Mouse (Mus musculus): ENCODE results near the gene Hcls1.

Gene Hcls1

DNA sequence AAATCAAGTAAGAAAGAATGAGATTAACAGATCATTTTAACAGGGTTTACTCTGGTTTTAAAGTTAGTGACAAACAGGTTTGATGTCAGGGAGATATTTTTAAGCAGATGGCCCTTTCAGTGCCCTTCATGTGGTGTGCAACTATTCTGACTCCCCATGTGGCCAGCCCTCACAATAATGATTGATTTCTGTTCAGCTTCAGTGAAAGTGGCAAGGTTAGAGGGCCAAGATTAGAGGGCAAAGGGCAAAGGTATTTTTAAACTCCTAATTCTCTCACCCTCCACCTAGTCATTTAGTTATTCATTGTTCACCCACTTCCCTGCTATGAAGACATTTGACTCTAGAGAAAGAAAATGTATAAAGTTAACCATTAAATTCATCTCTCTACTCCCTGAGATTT is 53.3 kb downstream of the Hcls1 start:
- DNase-seq (ENCODE audit: low read depth, low spot score): no peak

DNA sequence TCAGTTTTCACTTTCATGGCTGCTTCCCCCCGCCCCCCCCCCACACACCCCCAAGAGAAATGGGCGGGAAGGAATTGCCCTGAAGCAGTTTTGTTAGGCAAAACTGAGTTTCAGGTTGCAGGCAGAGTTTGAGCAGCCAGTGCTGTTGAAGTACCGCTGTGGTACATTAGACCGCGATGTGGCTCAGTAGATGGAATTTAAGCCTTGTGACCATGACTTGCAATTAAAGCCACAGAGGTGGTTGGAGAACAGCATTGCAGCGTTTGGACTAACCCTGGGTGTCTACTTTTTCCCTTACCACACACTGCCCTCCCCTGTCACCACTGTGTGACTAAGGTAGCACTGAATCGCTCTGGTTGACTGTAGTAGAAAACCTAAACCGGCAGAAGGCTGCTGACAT is 54.7 kb downstream of the Hcls1 start:
- DNase-seq (ENCODE audit: low read depth, low spot score): no peak

DNA sequence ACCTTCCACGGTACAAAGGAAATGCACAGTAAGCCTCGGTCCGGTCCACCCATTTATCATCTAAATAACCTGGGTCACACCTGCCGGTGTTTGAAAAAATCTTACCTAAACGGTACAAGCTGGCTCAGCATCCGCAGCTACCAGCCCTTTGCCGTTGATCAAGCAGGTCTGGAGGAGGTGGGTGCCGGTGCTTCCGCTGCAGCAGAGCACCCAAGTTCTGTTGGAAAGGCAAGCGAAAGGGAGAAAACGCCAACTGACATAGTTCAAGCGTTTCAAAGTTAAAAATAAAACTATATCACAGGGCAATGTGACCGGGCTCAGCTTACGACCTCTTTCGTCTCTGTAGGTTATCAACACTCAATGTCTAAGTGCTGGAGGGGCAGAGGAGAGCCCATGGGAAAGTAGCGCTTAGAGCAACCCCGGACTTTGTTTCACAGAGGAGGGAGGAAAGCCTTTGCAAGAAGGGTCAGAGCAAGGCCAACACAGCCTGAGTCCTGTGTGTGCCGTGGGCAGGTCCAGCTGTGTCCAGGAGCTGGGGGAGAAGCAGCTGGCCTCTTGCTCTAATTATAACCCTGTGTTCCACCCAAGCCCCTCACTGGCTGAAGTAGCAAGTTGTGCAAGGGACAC is 55.3 kb downstream of the Hcls1 start, which contains the start of gene Fbxo40:
Gene Fbxo40 (minus strand): TSS at position 469 of the 627 bp plus-strand sequence.
- DNase-seq (ENCODE audit: low read depth, low spot score): no peak

DNA sequence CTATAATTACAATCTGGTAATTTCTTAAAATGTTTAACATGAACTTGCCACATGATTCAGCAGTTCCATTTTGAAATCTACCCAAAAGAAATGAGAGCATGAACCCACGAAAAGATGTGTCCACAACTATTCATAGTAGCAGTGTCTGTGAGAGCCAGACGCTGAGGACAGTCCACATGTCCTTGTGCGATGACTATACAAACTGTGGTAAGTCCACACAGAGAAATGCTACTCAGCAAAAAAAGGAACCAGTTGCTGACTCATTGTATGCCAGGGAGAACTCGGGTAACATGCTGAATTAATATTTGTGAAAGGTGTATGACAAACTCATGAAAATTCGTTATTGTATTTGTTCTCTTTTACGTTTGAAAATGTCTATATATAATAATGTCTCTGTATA is 62.9 kb downstream of the Hcls1 start:
- no peak for DNase-seq (ENCODE audit: low read depth, low spot score)

DNA sequence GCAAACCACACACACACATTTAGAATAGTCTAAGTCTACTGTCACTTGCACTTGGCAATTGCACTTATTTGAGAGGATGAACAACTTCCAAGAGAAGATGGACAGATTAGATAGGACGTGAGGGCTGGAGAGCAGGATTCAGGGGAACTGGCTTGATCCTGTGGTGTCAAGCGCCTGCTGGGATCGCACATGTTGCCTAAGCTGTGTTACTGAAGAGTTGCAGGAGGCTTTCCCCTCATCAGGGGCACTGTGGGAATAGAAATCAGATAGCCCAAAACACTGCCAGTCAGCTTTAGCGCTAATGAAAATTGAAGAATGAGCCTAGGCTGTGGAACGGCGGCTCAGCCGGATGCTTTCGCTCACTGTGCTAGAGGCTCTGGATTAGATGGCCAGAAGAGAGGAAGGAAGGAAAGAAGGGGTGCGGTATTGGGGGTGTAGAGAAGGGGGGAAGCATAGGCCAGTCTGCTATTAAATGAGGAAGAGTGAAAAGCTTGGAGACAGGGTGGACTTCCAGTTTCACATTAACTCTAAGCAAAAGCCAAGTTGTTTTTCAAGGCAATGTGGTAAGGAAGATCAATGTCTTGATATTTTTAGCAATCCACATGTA is 64.7 kb downstream of the Hcls1 start:
- DNase-seq (ENCODE audit: low read depth, low spot score): no peak

DNA sequence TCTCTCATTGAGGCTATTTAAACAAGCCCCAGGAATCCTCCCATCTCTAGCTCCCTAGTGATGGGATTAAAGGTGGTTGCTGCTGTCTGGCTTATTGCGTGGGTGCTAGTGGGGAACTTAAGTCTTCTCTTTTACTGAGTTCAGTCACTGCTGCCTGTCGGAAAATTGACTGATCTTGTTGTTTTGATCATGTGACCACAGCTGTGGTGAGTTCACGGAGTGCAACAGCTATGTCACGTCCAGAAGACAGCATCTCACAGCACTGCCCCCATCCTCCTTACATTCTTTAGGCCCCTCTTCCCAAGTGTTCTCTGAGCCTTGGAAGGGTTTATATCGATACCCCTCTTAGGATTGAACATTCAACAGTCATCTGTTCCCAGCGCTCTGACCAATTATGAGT is 74.5 kb downstream of the Hcls1 start:
- DNase-seq (ENCODE audit: low read depth, low spot score): no peak

DNA sequence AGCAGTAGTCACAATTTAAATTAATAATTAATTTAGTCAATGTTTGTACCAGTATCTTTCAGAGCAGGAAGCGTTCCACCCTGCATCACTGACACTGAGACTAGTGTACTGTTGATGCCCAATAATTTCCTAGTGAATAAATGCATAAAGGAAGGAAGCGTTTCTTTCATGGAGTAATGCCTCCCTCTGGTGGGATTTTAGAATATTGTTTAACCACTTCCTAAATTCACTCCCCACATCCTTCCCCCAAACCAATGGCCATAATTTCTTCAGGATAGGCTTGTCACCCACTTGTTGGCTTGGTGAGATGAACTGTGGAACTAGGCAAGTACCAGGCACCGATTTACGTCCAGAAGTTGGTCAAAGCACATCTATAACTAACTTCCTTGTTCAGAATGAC is 75.6 kb downstream of the Hcls1 start:
- DNase-seq (ENCODE audit: low read depth, low spot score): peak; percentile 57

DNA sequence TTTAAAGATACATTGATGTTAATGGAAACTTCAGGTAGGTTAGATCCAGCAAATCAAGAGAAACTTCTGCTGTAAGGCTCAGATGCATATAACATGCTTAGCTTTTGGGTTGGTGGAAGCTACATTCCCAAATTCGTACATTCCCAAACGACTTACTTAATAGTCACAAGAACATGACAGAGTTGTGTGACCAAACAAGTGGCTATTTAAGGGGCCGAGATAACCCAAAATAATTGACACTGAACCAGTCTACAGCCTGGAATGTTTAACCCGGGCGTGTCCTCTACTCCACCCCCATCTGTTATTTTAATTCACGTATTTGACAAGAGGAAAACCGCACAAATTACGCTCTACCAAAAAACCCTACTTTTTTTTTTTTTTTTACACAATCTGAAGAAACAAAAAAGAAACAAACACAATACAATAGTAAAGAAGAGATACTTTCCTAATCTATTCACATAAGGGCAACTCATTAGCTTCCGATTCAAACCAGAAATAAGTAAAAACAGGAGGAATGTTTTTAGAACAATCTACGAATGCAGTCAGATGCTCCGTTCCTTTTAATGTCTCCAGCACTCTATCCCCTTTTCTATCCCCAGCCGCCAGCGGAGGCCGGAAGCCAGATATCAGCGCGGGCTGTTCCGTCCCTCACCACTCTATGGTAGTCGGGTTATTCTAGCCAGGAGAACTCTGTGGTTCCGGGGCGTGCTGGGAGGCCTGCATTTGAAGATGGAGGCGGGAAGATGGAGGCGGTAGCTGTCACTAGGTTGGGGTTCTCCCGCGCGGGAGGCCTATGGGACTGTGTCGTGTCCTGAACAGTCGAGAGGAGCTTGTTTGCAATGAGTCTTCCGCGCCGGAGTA is 76.5 kb downstream of the Hcls1 start, which contains the start of gene Polq:
Gene Polq (plus strand): TSS at position 726 of the 861 bp plus-strand sequence.
- DNase-seq (ENCODE audit: low read depth, low spot score): peak; percentile 92

DNA sequence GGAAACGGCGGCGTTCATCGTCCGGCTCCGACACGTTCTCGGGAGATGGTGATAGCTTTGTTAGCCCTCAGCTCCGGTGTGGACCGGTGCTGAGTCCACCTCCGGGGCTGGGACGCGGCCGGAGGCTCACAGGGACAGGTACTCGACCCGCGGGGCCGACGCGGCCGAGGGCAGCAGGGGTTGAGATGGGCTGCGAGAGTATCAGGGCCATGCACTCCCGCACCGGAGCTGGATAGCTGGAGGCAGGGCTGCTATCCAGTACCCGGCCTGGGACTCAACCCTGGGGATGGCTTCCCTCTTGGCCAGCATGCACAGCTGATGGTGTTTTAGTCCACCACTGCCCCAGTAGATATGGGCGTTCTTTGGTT is 77.1 kb downstream of the Hcls1 start:
- no peak for DNase-seq (ENCODE audit: low read depth, low spot score)

DNA sequence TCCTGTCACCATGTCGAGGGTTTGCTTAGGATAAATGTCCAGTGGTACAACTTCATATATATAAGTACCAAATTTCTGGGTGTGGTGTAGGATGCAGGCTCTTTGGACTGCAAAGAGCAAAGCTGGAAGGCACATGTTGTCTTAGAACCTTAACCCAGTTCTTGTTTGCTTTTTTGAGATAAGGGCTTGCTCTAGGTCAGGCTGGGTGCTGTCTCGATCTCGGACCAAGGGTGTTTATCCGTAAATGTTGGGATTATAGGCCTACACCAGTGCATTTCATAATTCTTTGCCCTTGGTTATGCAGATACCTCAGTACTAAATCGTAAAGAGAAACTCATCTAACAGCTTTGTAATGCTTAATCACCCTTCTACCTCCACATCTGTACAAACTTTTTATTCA is 77.6 kb downstream of the Hcls1 start:
- peak; percentile 35 for DNase-seq (ENCODE audit: low read depth, low spot score)

Measured in c-Kit-negative CD71-positive TER-119-positive erythroid progenitor cells, embryonic 14.5 days (primary cell).